Mouse (Mus musculus) spleen, adult 2 months (tissue): ENCODE results near the gene Exoc6b.

ENCODE experiments used
- CTCF ChIP-seq: fragments of 200-500 bp; IDR thresholded peaks from 2 replicates; pipeline ENCODE4 v1.5.1; 2011; ENCODE audit warnings: mild to moderate bottlenecking, inconsistent platforms; ENCODE audit not compliant: insufficient read depth, insufficient read length, insufficient replicate concordance; ENCODE audit errors: extremely low read depth
- POLR2A ChIP-seq: fragments of 200-500 bp; IDR thresholded peaks from 2 replicates; pipeline ENCODE4 v1.6.1; 2011; ENCODE audit warnings: low read depth, low read length, inconsistent platforms

GRCm38 (mm10) chr6:84845665-84846064 is 223.6 kb downstream of the Exoc6b start:
- TF ChIP-seq CTCF (no peak), POLR2A (no peak)
